In the genomic region with DNA sequence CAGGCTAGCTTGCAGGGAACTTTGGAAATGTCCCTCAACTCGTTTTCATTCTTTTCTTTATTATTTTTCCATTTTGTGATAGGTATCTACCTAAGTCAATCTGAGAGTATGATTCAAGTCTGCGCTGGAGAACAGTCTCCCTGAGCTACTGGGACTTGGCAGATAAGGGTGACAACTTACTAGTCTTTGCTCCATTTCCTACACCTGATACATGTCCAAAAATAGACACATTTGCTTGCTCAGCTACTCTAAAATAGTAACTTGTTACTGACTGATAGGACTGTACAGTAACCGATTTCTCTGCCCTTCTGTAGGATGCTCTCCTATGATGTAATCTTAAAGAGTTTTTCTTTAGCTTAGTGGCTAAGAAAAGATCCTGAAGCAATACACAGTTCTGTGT, we compare ENCODE assay signal across 18 mouse cellular contexts.
DNase-seq lines count a peak whose midpoint lies in the region; ATAC-seq and TF ChIP-seq lines count a peak whose summit lies in the region.
"Had no signal": no experiment of that assay in that cellular context is flagged by ENCODE, and none has a peak within 500 bp of the region (broad histone marks: within the 10 kb centered on the region; RNA-seq: fewer than 3 reads in every experiment).

No protein-coding gene starts in this region.

- no peak overlapping the region for H3K4me3 ChIP-seq in forebrain, embryonic 12.5 days (replicated peaks)
- no peak overlapping the region for H3K4me3 ChIP-seq in forebrain, embryonic 10.5 days
- no peak overlapping the region; a peak in 1 of 4 replicates for H3K4me3 ChIP-seq in heart, embryonic 14.5 days (ENCODE audit: control insufficient read depth in 1 of 2, insufficient read depth in 1 of 2, low read depth in 1 of 2, low read length in 2 of 2)
- H3K4me3 ChIP-seq in layer of hippocampus, adult 2 months, result no peak overlapping the region
- no peak overlapping the region for H3K4me3 ChIP-seq in olfactory bulb, adult 2 months (ENCODE audit: insufficient read depth, low read depth, low read length)
- H3K4me3 ChIP-seq: embryonic facial prominence, embryonic 15.5 days; forebrain, embryonic 15.5 days; intestine, embryonic 15.5 days had no signal

- no peak for TF ChIP-seq POLR2A in olfactory bulb, adult 2 months (IDR thresholded peaks at IDR 0.05; ENCODE audit: insufficient read depth, low read depth, low read length)

- H3K4me1 ChIP-seq in forebrain, embryonic 12.5 days, result peaks cover 15% of the 10 kb centered on the region
- peaks cover 9% of the 10 kb centered on the region for H3K4me1 ChIP-seq in forebrain, embryonic 10.5 days
- H3K4me1 ChIP-seq in heart, embryonic 14.5 days (ENCODE audit: control insufficient read depth in 2 of 2, insufficient read depth in 2 of 2, low read length in 2 of 2), result peaks cover 2 to 6% of the 10 kb centered on the region in 2 experiments; a peak in 3 of 4 replicates
- peaks cover 9% of the 10 kb centered on the region for H3K4me1 ChIP-seq in olfactory bulb, adult 2 months (ENCODE audit: control insufficient read depth, insufficient read depth, low read length)
- H3K4me1 ChIP-seq: embryonic facial prominence, embryonic 15.5 days; intestine, embryonic 15.5 days had no signal

- 73% methylated on average over 3 of the region's 3 CpGs for WGBS in forebrain, embryonic 12.5 days
- WGBS in forebrain, embryonic 10.5 days, result 82% methylated on average over 3 of the region's 3 CpGs
- 25% methylated on average over 3 of the region's 3 CpGs for WGBS in heart, embryonic 14.5 days
- WGBS in olfactory bulb, adult 2 months, result 43% methylated on average over 3 of the region's 3 CpGs

- ATAC-seq in forebrain, embryonic 12.5 days (ENCODE audit: low FRiP score), result no peak
- ATAC-seq in heart, embryonic 14.5 days (ENCODE audit: insufficient number of reproducible peaks, insufficient read depth, low FRiP score, low read depth), result no peak; the same call in 1 of the 2 replicates
- ATAC-seq: CD4-positive, CD25-positive, alpha-beta regulatory T cell, adult 4 months; intestine, embryonic 15.5 days had no signal

- no peak for TF ChIP-seq CTCF in layer of hippocampus, adult 2 months (conservative IDR thresholded peaks at IDR 0.05)
- no peak for TF ChIP-seq CTCF in olfactory bulb, adult 2 months (IDR thresholded peaks at IDR 0.05; ENCODE audit: insufficient read depth, low read depth, low read length)

- H3K27me3 ChIP-seq in forebrain, embryonic 12.5 days, result no peaks in the 10 kb centered on the region
- H3K27me3 ChIP-seq in forebrain, embryonic 10.5 days (ENCODE audit: poor library complexity, severe bottlenecking), result no peaks in the 10 kb centered on the region
- H3K27me3 ChIP-seq in heart, embryonic 14.5 days (ENCODE audit: control insufficient read depth, insufficient read depth, low read length), result no peaks in the 10 kb centered on the region
- H3K27me3 ChIP-seq: embryonic facial prominence, embryonic 15.5 days; forebrain, embryonic 15.5 days; intestine, embryonic 15.5 days had no signal

- no peak overlapping the region for H3K4me2 ChIP-seq in forebrain, embryonic 12.5 days
- peak overlapping the region; percentile 38 for H3K4me2 ChIP-seq in heart, embryonic 14.5 days (ENCODE audit: low read length)
- H3K4me2 ChIP-seq: embryonic facial prominence, embryonic 15.5 days; forebrain, embryonic 15.5 days; intestine, embryonic 15.5 days had no signal

- H3K27ac ChIP-seq in forebrain, embryonic 12.5 days, result peak overlapping the region; percentile 33; the same call in 1 of the 2 replicates
- no peak overlapping the region for H3K27ac ChIP-seq in forebrain, embryonic 10.5 days
- H3K27ac ChIP-seq in heart, embryonic 14.5 days (replicated peaks in 1 of 2; ENCODE audit: control insufficient read depth in 1 of 2, insufficient read depth in 1 of 2, low read depth in 2 of 2, low read length in 2 of 2), result peak overlapping the region in 1 of 2 experiments; percentile 14; a peak in 1 of 4 replicates
- peak overlapping the region; percentile 87 for H3K27ac ChIP-seq in layer of hippocampus, adult 2 months
- peak overlapping the region; percentile 93 for H3K27ac ChIP-seq in olfactory bulb, adult 2 months (ENCODE audit: insufficient read depth, low read depth, low read length)
- H3K27ac ChIP-seq: embryonic facial prominence, embryonic 15.5 days; intestine, embryonic 15.5 days had no signal

- H3K9me3 ChIP-seq in forebrain, embryonic 12.5 days, result no peaks in the 10 kb centered on the region
- H3K9me3 ChIP-seq in forebrain, embryonic 10.5 days, result no peaks in the 10 kb centered on the region
- H3K9me3 ChIP-seq in heart, embryonic 14.5 days (ENCODE audit: control insufficient read depth, low read length), result no peaks in the 10 kb centered on the region
- H3K9me3 ChIP-seq: embryonic facial prominence, embryonic 15.5 days; forebrain, embryonic 15.5 days; G1E; intestine, embryonic 15.5 days had no signal

- DNase-seq in forebrain, embryonic 10.5 days (ENCODE audit: extremely low spot score, low spot score), result no peak
- no peak for DNase-seq in heart, adult 8-10 months (ENCODE audit: low spot score)
- no peak for DNase-seq in layer of hippocampus, adult 2 months (ENCODE audit: low spot score in 2 of 2)
- DNase-seq in layer of hippocampus, postnatal 14 days (ENCODE audit: low spot score in 2 of 2), result no peak
- DNase-seq in adrenal gland, postnatal 36 days, result no peak
- DNase-seq: cerebellum, postnatal 10 days; embryo, embryonic 11 days; left cerebral cortex, postnatal 4 days; lung, adult 18-20 months; thymus, postnatal 14 days had no signal

- H3K9ac ChIP-seq in forebrain, embryonic 12.5 days, result no peak overlapping the region
- H3K9ac ChIP-seq in heart, embryonic 14.5 days (ENCODE audit: low read length), result no peak overlapping the region
- H3K9ac ChIP-seq: embryonic facial prominence, embryonic 15.5 days; forebrain, embryonic 15.5 days; intestine, embryonic 15.5 days had no signal

- no peaks in the 10 kb centered on the region for H3K36me3 ChIP-seq in forebrain, embryonic 12.5 days (replicated peaks)
- H3K36me3 ChIP-seq in forebrain, embryonic 10.5 days (replicated peaks), result no peaks in the 10 kb centered on the region
- no peaks in the 10 kb centered on the region for H3K36me3 ChIP-seq in heart, embryonic 14.5 days (ENCODE audit: control insufficient read depth, insufficient read depth, low read length)
- H3K36me3 ChIP-seq: embryonic facial prominence, embryonic 15.5 days; forebrain, embryonic 15.5 days; G1E; intestine, embryonic 15.5 days had no signal
